Mouse (Mus musculus): ENCODE results near the gene Odaph. TPM values are rescaled to one million over a fixed set of nuclear protein-coding genes. Genes with fewer than 3 reads are reported as not detected.
A peak's percentile ranks its signal among the peaks of the same experiment; 100 is the strongest.

Odaph gene
- total and polyA plus RNA-seq, 3 experiments: 0.25 to 3.3 (median 1.7) TPM

- peak; percentile 94 for DNase-seq (ENCODE audit: extremely low read depth)
- Histone ChIP-seq H3K9ac (ENCODE audit: insufficient read depth, low read depth) (peak overlapping the region; percentile 91), H3K4me2 (ENCODE audit: insufficient read depth, low read depth, poor library complexity, severe bottlenecking) (peak overlapping the region; percentile 88; the same call in 1 of the 2 replicates), H3K4me3 (replicated peaks in 1 of 3; ENCODE audit: low read depth in 2 of 3, low read length in 2 of 3, poor library complexity in 1 of 3) (peak overlapping the region; percentile 68 to 99 (median 97)), H3K36me3 (replicated peaks in 1 of 2; ENCODE audit: control insufficient read depth in 1 of 2, insufficient read depth in 1 of 2, low read length in 1 of 2) (peaks cover 9 to 20% of the 10 kb centered on the region in 2 experiments), H3K27me3 (replicated peaks) (no peaks in the 10 kb centered on the region), H3K4me1 (ENCODE audit: control insufficient read depth in 1 of 2, insufficient read depth in 2 of 2) (peaks cover 7 to 34% of the 10 kb centered on the region in 2 experiments; a peak in 3 of 4 replicates), H3K9me3 (replicated peaks; ENCODE audit: low read length) (no peaks in the 10 kb centered on the region), H3K79me2 (replicated peaks; ENCODE audit: control insufficient read depth, extremely low read depth, insufficient read depth, poor library complexity, severe bottlenecking) (peaks cover 17% of the 10 kb centered on the region), H3K27ac (ENCODE audit: insufficient read depth, low read depth) (peak overlapping the region; percentile 99)
- dilution Hi-C loops (cut with MboI; ENCODE audit: extremely low pct_ligation_motif_present, extremely low pct_unique_long_range_greater_than_20kb, low sequenced_read_pairs) (no loop called here), in situ Hi-C loops (cut with MboI; ENCODE audit: low pct_ligation_motif_present, low pct_unique_long_range_greater_than_20kb, low sequenced_read_pairs) (no loop called here)
- no peak; the same call in 1 of the 2 replicates for TF ChIP-seq TCF12 (IDR thresholded peaks at IDR 0.05; ENCODE audit: low read depth, low read length)
- no peak for TF ChIP-seq JUN (IDR thresholded peaks at IDR 0.05; ENCODE audit: insufficient read depth, low read depth, low read length)
- TF ChIP-seq ZC3H11A (IDR thresholded peaks at IDR 0.05; ENCODE audit: low read depth, low read length): no peak
- TF ChIP-seq NELFE (IDR thresholded peaks at IDR 0.05; ENCODE audit: low read depth, low read length): no peak
- TF ChIP-seq E2F4 (IDR thresholded peaks at IDR 0.05; ENCODE audit: insufficient replicate concordance, low read depth, low read length): no peak
- no peak for TF ChIP-seq SMC3 (IDR thresholded peaks at IDR 0.05; ENCODE audit: low read depth, low read length)
- TF ChIP-seq SIN3A (IDR thresholded peaks at IDR 0.05; ENCODE audit: low read length): peak; percentile 90
- no peak for TF ChIP-seq ELF1 (IDR thresholded peaks at IDR 0.05; ENCODE audit: low read depth, low read length)
- TF ChIP-seq MEF2A (IDR thresholded peaks at IDR 0.05; ENCODE audit: borderline replicate concordance, low read depth, low read length): peak; percentile 76; the same call in 1 of the 2 replicates
- TF ChIP-seq RCOR1 (conservative IDR thresholded peaks at IDR 0.05; ENCODE audit: low read depth, low read length): no peak
- no peak; the same call in 1 of the 2 replicates for TF ChIP-seq RAD21 (IDR thresholded peaks at IDR 0.05; ENCODE audit: low read depth, low read length)
- peak; percentile 90 for TF ChIP-seq BHLHE40 (IDR thresholded peaks at IDR 0.05; ENCODE audit: low read depth, low read length)
- no peak for TF ChIP-seq MAZ (IDR thresholded peaks at IDR 0.05; ENCODE audit: low read depth, low read length)
- peak; percentile 53; the same call in 1 of the 2 replicates for TF ChIP-seq ZNF384 (IDR thresholded peaks at IDR 0.05; ENCODE audit: low read depth, low read length)
- TF ChIP-seq IRF4 (IDR thresholded peaks at IDR 0.05; ENCODE audit: low read depth, low read length): peak; percentile 97
- 0 out of 2 replicates have a peak, but pooled peaks have one; percentile 30 for TF ChIP-seq MAFK (IDR thresholded peaks at IDR 0.05; ENCODE audit: insufficient replicate concordance, low read length)
- TF ChIP-seq MYC (IDR thresholded peaks at IDR 0.05; ENCODE audit: low read depth, low read length): no peak
- peak; percentile 3; the same call in 1 of the 2 replicates for TF ChIP-seq MXI1 (IDR thresholded peaks at IDR 0.05; ENCODE audit: low read depth, low read length)
- TF ChIP-seq TBP (conservative IDR thresholded peaks at IDR 0.05; ENCODE audit: low read depth, low read length): peak; percentile 85
- TF ChIP-seq CHD2 (IDR thresholded peaks at IDR 0.05; ENCODE audit: low read length): no peak
- TF ChIP-seq JUND (conservative IDR thresholded peaks at IDR 0.05; ENCODE audit: low read depth, low read length): no peak
- TF ChIP-seq POLR2A (IDR thresholded peaks at IDR 0.05; ENCODE audit: low read depth, low read length): no peak
- TF ChIP-seq EP300 (IDR thresholded peaks at IDR 0.05; ENCODE audit: low read length): peak; percentile 92
- TF ChIP-seq ETS1 (conservative IDR thresholded peaks at IDR 0.05; ENCODE audit: low read depth, low read length): peak; percentile 90
- no peak for TF ChIP-seq CHD1 (IDR thresholded peaks at IDR 0.05; ENCODE audit: low read depth, low read length)
Measured at GRCm38 (mm10) chr5:91962259-91962638, 25.0 kb upstream of the Odaph start.
